Mouse (Mus musculus) urinary bladder, adult 2 months (tissue): ENCODE data around the gene Arl14. TPM values are rescaled to one million over a fixed set of nuclear protein-coding genes. Genes with fewer than 3 reads are reported as not detected.

Experiments
- DNase-seq: peaks from one replicate; pipeline ENCODE4 v3.0.0; 2022; ENCODE audit warnings: low spot score
- polyA plus RNA-seq: library from polyadenylated mRNA; depleted of rRNA; stranded (reverse); fragments of >200 nt; gene quantifications from 2 replicates; pipeline ENCODE4 v1.2.3, GENCODE M21; 2012; rRNA removed

Arl14 gene
- polyA plus RNA-seq, 1 experiment, result 3.0 TPM

GRCm38 (mm10) chr3:69271812-69272211, 49.6 kb downstream of the Arl14 start:
- no peak for DNase-seq

Other genes with a start within 250 kb of the Arl14 start
- 9.5 and 10.2 TPM in 2 replicates for gene Ift80, start 217.8 kb upstream of the Arl14 start, polyA plus RNA-seq
- gene Smc4, start 217.7 kb upstream of the Arl14 start, polyA plus RNA-seq, result 11.8 and 15.6 TPM in 2 replicates
- 2.8 TPM in 2 replicates for gene Trim59, start 177.7 kb upstream of the Arl14 start, polyA plus RNA-seq
- gene Kpna4, start 95.3 kb upstream of the Arl14 start, polyA plus RNA-seq, result 33.9 and 35.7 TPM in 2 replicates
- 6.7 and 10.3 TPM in 2 replicates for gene Ppm1l, start 94.4 kb downstream of the Arl14 start, polyA plus RNA-seq